Mouse (Mus musculus) bone marrow, adult 2 months (tissue): Measurements from ENCODE around the gene Klhl10. TPM values are rescaled to one million over a fixed set of nuclear protein-coding genes. Genes with fewer than 3 reads are reported as not detected.

Experiments used
- H3K27ac ChIP-seq: fragments of 200-500 bp; 2 replicates; pipeline ENCODE4 v1.5.1; 2012; ENCODE audit warnings: low read depth, mild to moderate bottlenecking, control low read depth, inconsistent platforms, low read length; ENCODE audit not compliant: control insufficient read depth, poor library complexity, insufficient read depth
- H3K4me1 ChIP-seq: fragments of 200-500 bp; 2 replicates; pipeline ENCODE4 v1.6.1; 2011; ENCODE audit warnings: low read length; ENCODE audit not compliant: control insufficient read depth, insufficient read depth
- H3K4me3 ChIP-seq: fragments of 200-500 bp; replicated peaks from 2 replicates; pipeline ENCODE3; 2011; ENCODE audit warnings: mild to moderate bottlenecking, low read depth, low read length, control low read depth; ENCODE audit not compliant: control insufficient read depth
- CTCF ChIP-seq: fragments of 200-500 bp; IDR thresholded peaks from 2 replicates; pipeline ENCODE4 v1.5.1; 2011; ENCODE audit warnings: low read length, control low read depth; ENCODE audit not compliant: control insufficient read depth, insufficient read depth
- POLR2A ChIP-seq: fragments of 200-500 bp; IDR thresholded peaks from 2 replicates; pipeline ENCODE4 v1.6.1; 2011; ENCODE audit warnings: low read depth, mild to moderate bottlenecking, control low read depth, low read length, borderline replicate concordance; ENCODE audit not compliant: control insufficient read depth
- WGBS: fragments of 180-500 bp; shearing (Covaris S2); methylation state at CpG from one replicate; pipeline ENCODE4 v1.1.7; 2018; 5-methylcytosine and 5-hydroxymethylcytosine counted together
- polyA plus RNA-seq: library from polyadenylated mRNA; stranded (reverse); fragments of >200 nt; gene quantifications from 2 replicates; pipeline ENCODE4 v1.2.4, GENCODE M21; 2011; ENCODE audit warnings: low replicate concordance; ENCODE audit not compliant: missing spikeins, insufficient read depth, insufficient read length

The Klhl10 gene
- polyA plus RNA-seq, 1 experiment: not detected

DNA sequence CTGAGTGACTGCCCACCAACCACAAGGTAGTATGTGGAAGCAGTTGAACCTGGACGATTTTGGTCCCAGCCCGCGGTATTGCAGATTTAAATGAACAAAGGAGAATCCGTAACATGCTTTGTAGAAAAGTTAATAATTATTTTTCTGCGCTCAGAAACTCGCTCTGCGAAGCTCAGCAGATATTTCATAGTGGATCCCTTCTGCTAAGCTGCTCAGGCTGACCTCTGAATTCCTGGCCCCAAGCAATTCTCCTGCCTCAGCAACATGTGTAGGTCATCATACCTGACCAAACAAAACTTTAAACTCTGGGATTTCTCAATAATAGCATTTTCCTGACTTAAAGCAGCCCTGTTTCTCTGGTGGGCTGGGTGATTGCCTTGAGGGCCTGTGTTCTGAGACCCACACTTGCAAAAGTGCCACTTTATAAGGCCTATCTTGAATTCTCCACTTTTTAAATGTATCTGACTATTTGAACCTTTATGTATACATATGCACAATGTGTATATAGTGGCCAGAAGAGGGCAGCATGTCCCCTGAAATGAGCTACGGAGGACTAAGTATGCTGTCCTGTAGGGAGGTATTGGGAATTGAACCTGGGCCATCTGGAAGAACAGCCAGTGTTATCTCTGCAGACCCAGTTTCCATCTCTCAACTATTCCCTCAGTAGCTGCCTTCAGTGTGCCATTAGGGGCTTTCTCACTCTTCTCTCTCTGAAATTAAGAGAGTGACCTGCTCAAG, 44.3 kb downstream of the Klhl10 start:
- Histone ChIP-seq H3K27ac (no peak overlapping the region), H3K4me3 (no peak overlapping the region), H3K4me1 (no peaks in the 10 kb centered on the region)
- 84% methylated on average over 8 of the region's 8 CpGs for WGBS
- TF ChIP-seq CTCF (peak; percentile 11; the same call in 1 of the 2 replicates), POLR2A (no peak)

DNA sequence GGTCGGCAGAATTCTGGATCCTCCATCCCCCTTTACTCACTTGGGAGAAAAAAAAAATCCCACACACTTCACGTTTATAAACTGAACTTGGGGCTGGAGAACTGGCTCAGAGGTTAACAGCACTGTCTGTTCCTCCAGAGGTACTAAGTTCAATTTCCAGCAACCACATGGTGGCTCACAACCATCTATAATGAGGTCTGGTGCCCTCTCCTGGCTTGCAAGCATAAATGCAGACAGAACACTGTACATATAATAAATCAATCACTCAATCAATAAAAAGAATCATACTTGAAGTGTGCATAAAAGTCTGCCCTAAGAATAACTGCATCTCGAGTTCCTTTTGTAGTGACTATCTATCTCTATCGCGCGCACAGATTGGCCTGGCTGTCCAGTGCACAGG, 49.2 kb downstream of the Klhl10 start:
- 90% methylated on average over 6 of the region's 6 CpGs for WGBS
- TF ChIP-seq POLR2A: no peak
- no peak for TF ChIP-seq CTCF

DNA sequence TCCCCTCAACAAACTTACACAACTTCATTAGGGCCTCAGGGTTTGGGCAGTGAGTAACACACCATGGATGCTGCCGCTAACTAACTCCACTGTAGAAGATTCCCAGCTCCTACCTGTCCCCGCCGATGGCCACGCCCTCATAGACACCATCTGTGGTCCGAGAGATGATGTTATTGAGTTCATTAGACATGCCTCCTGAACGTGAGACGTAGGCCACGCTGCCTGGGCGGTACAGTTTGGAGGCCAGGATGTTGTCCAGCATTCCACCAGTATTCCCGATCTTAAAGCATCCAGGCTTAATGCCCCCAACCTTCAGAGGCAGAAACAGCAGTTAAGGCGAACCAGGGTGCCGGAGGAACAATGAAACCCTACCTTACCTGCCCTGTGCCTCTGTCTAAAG, 52.1 kb downstream of the Klhl10 start:
- 90% methylated on average over 12 of the region's 12 CpGs for WGBS
- H3K4me3 ChIP-seq: no peak overlapping the region

More for the DNA sequence above, 49.2 kb downstream of the Klhl10 start:
- no peak overlapping the region for H3K27ac ChIP-seq
- no peaks in the 10 kb centered on the region for H3K4me1 ChIP-seq
- H3K4me3 ChIP-seq: no peak overlapping the region

DNA sequence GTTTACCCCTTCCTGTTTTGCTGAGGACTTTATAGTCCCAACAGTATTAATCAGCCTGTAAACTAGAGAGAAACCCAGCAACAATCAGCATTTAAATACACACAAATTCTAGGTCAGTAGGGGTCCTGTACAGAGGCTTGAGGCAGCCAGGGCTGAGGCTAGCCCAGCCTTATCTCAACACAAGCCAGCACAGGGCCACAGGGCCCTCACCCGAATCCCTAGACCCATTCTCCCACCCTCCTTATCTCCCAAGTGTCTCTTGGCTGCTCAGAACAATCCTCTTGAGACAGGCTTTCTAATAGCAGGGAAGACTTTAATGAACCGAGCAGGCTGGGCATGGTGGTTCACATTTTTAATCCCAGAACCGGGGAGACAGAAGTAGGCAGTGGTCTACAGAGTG, 58.5 kb downstream of the Klhl10 start:
- TF ChIP-seq CTCF: no peak
- TF ChIP-seq POLR2A: no peak
- Histone ChIP-seq H3K4me3 (no peak overlapping the region), H3K4me1 (peaks cover 1% of the 10 kb centered on the region; the same call in 1 of the 2 replicates), H3K27ac (no peak overlapping the region)
- WGBS: 71% methylated on average over 3 of the region's 3 CpGs

More for the DNA sequence above, 52.1 kb downstream of the Klhl10 start:
- TF ChIP-seq CTCF (no peak), POLR2A (no peak)
- H3K4me1 ChIP-seq: no peaks in the 10 kb centered on the region
- no peak overlapping the region for H3K27ac ChIP-seq

DNA sequence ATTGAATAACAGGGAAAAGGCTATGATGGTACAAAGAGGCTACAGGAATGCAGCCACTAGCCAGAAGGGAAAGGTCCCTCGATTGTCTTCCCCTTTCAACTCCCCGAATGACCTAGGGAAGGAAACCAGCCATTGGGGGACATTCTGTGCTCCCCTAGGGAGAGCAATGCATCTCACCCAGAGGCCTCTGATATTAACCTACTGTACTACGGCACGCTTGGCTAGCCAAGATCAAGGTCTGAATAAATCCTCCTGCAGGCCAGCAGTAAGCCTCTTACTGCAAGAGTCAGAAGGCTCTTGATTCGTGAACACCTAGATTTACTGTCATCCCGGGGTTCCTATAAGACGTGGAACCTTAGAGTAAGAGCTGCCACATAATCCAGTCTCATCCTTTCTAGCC, 58.9 kb downstream of the Klhl10 start:
- WGBS: 81% methylated on average over 7 of the region's 7 CpGs
- Histone ChIP-seq H3K4me1 (peaks cover 3% of the 10 kb centered on the region; the same call in 1 of the 2 replicates), H3K27ac (no peak overlapping the region), H3K4me3 (no peak overlapping the region)
- TF ChIP-seq CTCF (no peak), POLR2A (no peak)

DNA sequence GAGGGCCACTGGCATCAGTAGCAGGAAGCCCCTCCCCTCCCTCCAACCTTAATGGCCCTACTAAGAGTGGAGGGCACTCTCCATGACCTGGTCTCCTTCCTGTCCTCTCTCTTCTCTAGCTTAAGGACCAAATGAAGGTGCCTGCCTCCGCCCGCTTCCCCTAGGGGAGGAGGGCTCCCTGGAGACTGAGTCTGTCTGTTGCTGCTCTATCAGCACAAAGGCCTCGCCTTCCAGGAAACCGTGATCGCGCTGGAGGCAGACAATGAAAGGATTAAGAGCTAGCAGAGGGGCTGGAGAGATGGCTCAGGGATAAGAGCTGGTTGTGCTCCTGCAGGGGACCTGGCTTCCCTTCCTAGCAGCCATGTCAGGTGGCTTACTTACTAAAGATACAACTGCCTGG, 59.6 kb downstream of the Klhl10 start:
- no peak overlapping the region for H3K4me3 ChIP-seq
- peaks cover 3% of the 10 kb centered on the region; the same call in 1 of the 2 replicates for H3K4me1 ChIP-seq
- WGBS: 64% methylated on average over 6 of the region's 6 CpGs
- H3K27ac ChIP-seq: no peak overlapping the region
- TF ChIP-seq CTCF: no peak
- no peak for TF ChIP-seq POLR2A

DNA sequence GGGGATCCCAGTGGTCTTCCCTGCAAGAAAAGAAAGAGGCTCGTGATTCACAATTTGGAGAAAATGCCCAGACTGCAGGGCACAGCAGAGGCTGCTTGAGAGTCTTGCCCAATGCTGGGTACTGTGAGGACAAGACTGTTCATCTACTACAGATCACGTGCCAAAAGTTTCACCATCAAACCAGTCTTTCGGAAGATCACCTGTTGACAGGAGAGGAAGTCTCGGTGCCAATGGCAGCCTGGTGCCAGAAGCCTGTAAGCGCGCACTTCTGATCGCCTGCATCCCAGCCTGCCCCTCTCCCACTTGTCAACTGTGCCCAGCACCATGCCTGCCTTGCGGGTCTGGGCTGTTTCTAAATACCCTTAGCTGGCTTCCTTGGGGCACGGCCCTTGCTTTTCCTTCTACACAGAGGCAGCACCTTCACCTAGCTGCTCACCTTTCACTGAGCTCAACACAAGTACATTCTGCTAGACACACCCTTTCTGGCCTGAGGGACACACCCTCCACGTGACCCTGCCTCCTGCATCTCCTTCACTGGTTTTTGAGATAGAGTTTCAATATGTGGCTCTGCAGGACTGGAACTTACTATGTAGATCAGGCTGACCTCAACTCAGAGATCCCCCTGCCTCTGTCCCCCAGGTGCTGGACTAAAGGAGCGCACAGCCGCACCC, 63.4 kb downstream of the Klhl10 start:
- H3K4me1 ChIP-seq: peaks cover 3% of the 10 kb centered on the region; the same call in 1 of the 2 replicates
- no peak for TF ChIP-seq CTCF
- no peak for TF ChIP-seq POLR2A
- 78% methylated on average over 12 of the region's 12 CpGs for WGBS
- no peak overlapping the region for H3K4me3 ChIP-seq
- H3K27ac ChIP-seq: no peak overlapping the region

DNA sequence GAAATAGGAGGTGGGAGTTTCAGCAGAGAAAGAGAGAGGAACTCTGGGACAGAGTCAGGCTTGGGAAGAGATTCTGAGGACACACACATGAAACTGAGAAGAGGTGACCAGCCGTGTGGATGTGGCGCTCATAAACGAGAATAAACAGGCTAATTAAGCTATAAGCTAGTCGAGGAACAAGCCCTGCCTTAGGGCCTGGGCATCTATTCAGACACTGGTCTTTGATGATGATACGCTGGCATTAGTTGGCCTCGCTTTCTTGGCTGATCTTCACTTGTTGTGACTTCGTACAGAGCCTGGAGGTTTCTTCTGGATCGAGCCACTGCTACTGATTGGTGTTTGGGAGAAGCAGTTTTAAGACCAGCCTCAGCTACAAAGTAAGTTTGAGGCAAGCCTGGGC, 64.3 kb downstream of the Klhl10 start:
- H3K4me3 ChIP-seq: no peak overlapping the region
- 93% methylated on average over 8 of the region's 8 CpGs for WGBS
- TF ChIP-seq CTCF: no peak
- no peak for TF ChIP-seq POLR2A
- no peak overlapping the region for H3K27ac ChIP-seq
- H3K4me1 ChIP-seq: peaks cover 3% of the 10 kb centered on the region; the same call in 1 of the 2 replicates

Other genes with a start within 250 kb of the Klhl10 start
- gene Krt9, start 248.7 kb upstream of the Klhl10 start, polyA plus RNA-seq: not detected in 2 replicates
- not detected in 2 replicates for gene Krt14, start 234.4 kb upstream of the Klhl10 start, polyA plus RNA-seq
- gene Krt16, start 193.0 kb upstream of the Klhl10 start, polyA plus RNA-seq: not detected in 2 replicates
- 2.1 TPM in 1 of 2 replicates, not detected in the other for gene Krt17, start 180.9 kb upstream of the Klhl10 start, polyA plus RNA-seq
- 2.1 TPM in 1 of 2 replicates, not detected in the other for gene Krt42, start 172.0 kb upstream of the Klhl10 start, polyA plus RNA-seq
- gene Eif1, start 122.0 kb upstream of the Klhl10 start, polyA plus RNA-seq: 807 and 1,107 TPM in 2 replicates
- gene Gast, start 107.5 kb upstream of the Klhl10 start, polyA plus RNA-seq: not detected in 2 replicates
- 1.1 and 11.9 TPM in 2 replicates for gene Hap1, start 85.8 kb upstream of the Klhl10 start, polyA plus RNA-seq
- gene Jup, start 44.2 kb upstream of the Klhl10 start, polyA plus RNA-seq: 11.1 and 14.8 TPM in 2 replicates
- gene P3h4, start 27.1 kb upstream of the Klhl10 start, polyA plus RNA-seq: 0.45 and 3.9 TPM in 2 replicates
- 1.7 and 7.0 TPM in 2 replicates for gene Fkbp10, start 26.2 kb upstream of the Klhl10 start, polyA plus RNA-seq
- 5.8 and 21.5 TPM in 2 replicates for gene Nt5c3b, start 109 bp upstream of the Klhl10 start, polyA plus RNA-seq
- gene Klhl11, start 30.8 kb downstream of the Klhl10 start, polyA plus RNA-seq: 1.2 and 2.7 TPM in 2 replicates
- 12.8 and 31.2 TPM in 2 replicates for gene Acly, start 86.1 kb downstream of the Klhl10 start, polyA plus RNA-seq
- 0.35 TPM in 1 of 2 replicates, not detected in the other for gene Ttc25, start 103.7 kb downstream of the Klhl10 start, polyA plus RNA-seq
- gene Cnp, start 133.0 kb downstream of the Klhl10 start, polyA plus RNA-seq: 25.0 and 35.7 TPM in 2 replicates
- 7.5 and 13.1 TPM in 2 replicates for gene Nkiras2, start 177.3 kb downstream of the Klhl10 start, polyA plus RNA-seq
- 603 and 838 TPM in 2 replicates for gene Dnajc7, start 178.3 kb downstream of the Klhl10 start, polyA plus RNA-seq